Mouse (Mus musculus) limb, embryonic 14.5 days (tissue): ENCODE measurements at regions not wholly inside any gene's neighbourhood (a gene's known extent, or its start where the extent isn't known, plus 50 kb on each side); places are given as distances from the start of the nearest gene placed in this dataset.

Experiments
- ATAC-seq: fragments of 200-750 bp; cut with Nextera tagmentation; 2 replicates; pipeline ENCODE4 v1.8.0; 2017; ENCODE audit warnings: low read depth, moderate number of reproducible peaks, moderate TSS enrichment; ENCODE audit not compliant: low FRiP score
- DNase-seq: peaks from one replicate; pipeline ENCODE4 v3.0.0-alpha.2; 2015; ENCODE audit warnings: low spot score
- H3K27ac ChIP-seq: fragments of 300-500 bp; sonication (generic); replicated peaks from 2 replicates; pipeline ENCODE4 v1.5.1; 2014; ENCODE audit warnings: low read depth, mild to moderate bottlenecking, low read length, moderate library complexity, mixed read lengths
- H3K27me3 ChIP-seq: fragments of 300-500 bp; sonication (generic); 2 replicates; pipeline ENCODE4 v1.6.1; 2014; ENCODE audit warnings: low read length, mixed read lengths; ENCODE audit not compliant: control insufficient read depth, insufficient read depth
- H3K36me3 ChIP-seq: fragments of 300-500 bp; sonication (generic); 2 replicates; pipeline ENCODE4 v1.6.1; 2014; ENCODE audit warnings: mild to moderate bottlenecking, low read length, moderate library complexity, mixed read lengths; ENCODE audit not compliant: control insufficient read depth, insufficient read depth
- H3K4me1 ChIP-seq: fragments of 300-500 bp; sonication (generic); 2 replicates; pipeline ENCODE4 v1.6.1; 2014; ENCODE audit warnings: antibody characterized with exemption, low read length, mixed read lengths; ENCODE audit not compliant: control insufficient read depth, insufficient read depth
- H3K4me2 ChIP-seq: fragments of 300-500 bp; sonication (generic); replicated peaks from 2 replicates; pipeline ENCODE4 v1.6.1; 2014; ENCODE audit warnings: low read depth, mild to moderate bottlenecking, low read length, moderate library complexity; ENCODE audit not compliant: severe bottlenecking
- H3K4me3 ChIP-seq: fragments of 300-500 bp; sonication (generic); replicated peaks from 2 replicates; pipeline ENCODE4 v1.5.1; 2014; ENCODE audit warnings: low read length
- H3K9ac ChIP-seq: fragments of 300-500 bp; sonication (generic); 2 replicates; pipeline ENCODE4 v1.6.1; 2014; ENCODE audit warnings: mild to moderate bottlenecking, low read depth, low read length, moderate library complexity; ENCODE audit not compliant: severe bottlenecking
- H3K9me3 ChIP-seq: fragments of 300-500 bp; sonication (generic); 2 replicates; pipeline ENCODE4 v1.6.1; 2016; ENCODE audit warnings: low read length; ENCODE audit not compliant: control insufficient read depth
- POLR2A ChIP-seq: fragments of 200-500 bp; IDR thresholded peaks from 2 replicates; pipeline ENCODE4 v1.8.0; 2012; ENCODE audit warnings: inconsistent platforms, mild to moderate bottlenecking, moderate library complexity, borderline replicate concordance; ENCODE audit not compliant: insufficient read depth, insufficient read length; ENCODE audit errors: extremely low read depth
- WGBS: fragments of 180-500 bp; shearing (Covaris S2); extraction: QIAGEN DNeasy Blood & Tissue Kit; methylation state at CpG from one replicate; pipeline ENCODE4 v1.1.7; 2014; 5-methylcytosine and 5-hydroxymethylcytosine counted together

DNA sequence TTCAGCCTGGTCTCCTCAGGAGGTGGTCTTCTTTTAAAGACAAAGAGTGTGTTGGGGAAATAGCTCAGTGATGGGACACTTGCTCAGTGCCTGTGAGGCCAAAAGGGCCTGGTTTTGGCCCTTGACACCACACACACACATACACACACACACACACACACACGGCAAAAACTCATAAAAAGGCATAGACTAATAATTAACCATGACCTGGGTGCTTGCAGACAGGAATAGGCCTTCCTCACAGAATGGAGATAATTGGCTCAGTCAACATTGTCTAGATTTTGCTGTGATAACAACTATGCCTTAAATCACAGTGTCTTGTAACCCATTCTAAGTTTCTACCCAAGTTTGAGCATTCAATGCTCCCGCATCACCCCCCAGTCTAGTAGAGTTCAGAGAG lies 158.5 kb downstream of the Emp1 start:
- no peak overlapping the region for H3K4me2 ChIP-seq
- H3K9me3 ChIP-seq: no peaks in the 10 kb centered on the region
- H3K36me3 ChIP-seq: no peaks in the 10 kb centered on the region
- TF ChIP-seq POLR2A: no peak
- ATAC-seq (no peak), DNase-seq (no peak)
- H3K4me3 ChIP-seq: no peak overlapping the region
- WGBS: 54% methylated on average over 2 of the region's 2 CpGs
- H3K9ac ChIP-seq: no peak overlapping the region
- H3K27ac ChIP-seq: no peak overlapping the region
- H3K4me1 ChIP-seq: peaks cover 7% of the 10 kb centered on the region
- 0 out of 2 replicates have a peak, but pooled peaks cover 3% of the 10 kb centered on the region for H3K27me3 ChIP-seq

DNA sequence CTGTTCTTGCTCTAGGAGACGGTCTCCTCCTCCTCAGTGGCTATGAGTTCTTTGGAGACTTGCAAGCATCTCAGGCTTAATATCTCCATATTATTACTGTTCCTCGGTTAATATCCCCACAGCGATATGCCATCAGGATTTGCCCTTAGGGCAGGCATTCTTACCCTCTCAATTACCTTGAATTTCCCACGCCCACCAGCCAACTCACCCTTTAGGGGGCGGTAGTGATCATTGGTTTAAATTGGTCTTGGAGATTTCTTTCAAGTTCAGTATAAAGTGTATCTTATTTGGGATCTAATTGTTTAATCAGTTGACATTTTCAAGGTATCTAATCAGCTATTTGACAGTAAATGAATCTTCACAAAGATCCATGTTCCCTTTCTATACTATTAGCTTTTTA lies 162.5 kb downstream of the Emp1 start:
- Histone ChIP-seq H3K9me3 (no peaks in the 10 kb centered on the region), H3K27me3 (0 out of 2 replicates have a peak, but pooled peaks cover 3% of the 10 kb centered on the region), H3K27ac (no peak overlapping the region), H3K9ac (no peak overlapping the region), H3K4me1 (peaks cover 14% of the 10 kb centered on the region), H3K36me3 (no peaks in the 10 kb centered on the region), H3K4me3 (no peak overlapping the region), H3K4me2 (no peak overlapping the region)
- ATAC-seq (no peak), DNase-seq (no peak)
- 64% methylated on average over 5 of the region's 5 CpGs for WGBS
- no peak for TF ChIP-seq POLR2A

DNA sequence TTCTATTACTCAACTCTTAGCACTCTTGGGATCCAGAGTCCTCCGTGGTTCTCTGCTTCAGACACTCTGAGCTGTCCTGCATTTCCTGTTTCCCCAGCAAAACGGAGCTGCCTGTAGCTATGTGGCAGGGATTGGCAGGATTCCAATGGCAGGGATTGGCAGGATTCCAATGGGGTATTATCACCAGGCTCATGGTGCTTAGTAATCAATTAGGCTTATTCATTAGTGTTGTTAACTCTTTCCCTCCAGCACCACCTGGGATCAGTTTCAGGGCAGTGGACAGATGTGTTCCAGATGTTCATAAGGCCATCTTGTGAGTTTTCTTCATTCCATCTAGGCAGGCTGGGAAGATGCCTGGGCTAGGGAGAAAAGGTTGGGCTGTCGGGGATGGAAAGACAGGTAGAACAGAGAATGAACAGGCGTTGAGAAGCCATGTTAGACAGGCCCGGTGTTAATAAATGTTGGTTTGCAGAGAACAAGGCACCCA lies 163.5 kb downstream of the Emp1 start:
- ATAC-seq: peak; percentile 85
- TF ChIP-seq POLR2A: no peak
- Histone ChIP-seq H3K4me2 (no peak overlapping the region), H3K27me3 (0 out of 2 replicates have a peak, but pooled peaks cover 3% of the 10 kb centered on the region), H3K9ac (no peak overlapping the region), H3K36me3 (no peaks in the 10 kb centered on the region), H3K4me3 (no peak overlapping the region), H3K27ac (no peak overlapping the region), H3K4me1 (peaks cover 14% of the 10 kb centered on the region), H3K9me3 (no peaks in the 10 kb centered on the region)
- WGBS: 17% methylated on average over 5 of the region's 5 CpGs
- DNase-seq: peak; percentile 83

DNA sequence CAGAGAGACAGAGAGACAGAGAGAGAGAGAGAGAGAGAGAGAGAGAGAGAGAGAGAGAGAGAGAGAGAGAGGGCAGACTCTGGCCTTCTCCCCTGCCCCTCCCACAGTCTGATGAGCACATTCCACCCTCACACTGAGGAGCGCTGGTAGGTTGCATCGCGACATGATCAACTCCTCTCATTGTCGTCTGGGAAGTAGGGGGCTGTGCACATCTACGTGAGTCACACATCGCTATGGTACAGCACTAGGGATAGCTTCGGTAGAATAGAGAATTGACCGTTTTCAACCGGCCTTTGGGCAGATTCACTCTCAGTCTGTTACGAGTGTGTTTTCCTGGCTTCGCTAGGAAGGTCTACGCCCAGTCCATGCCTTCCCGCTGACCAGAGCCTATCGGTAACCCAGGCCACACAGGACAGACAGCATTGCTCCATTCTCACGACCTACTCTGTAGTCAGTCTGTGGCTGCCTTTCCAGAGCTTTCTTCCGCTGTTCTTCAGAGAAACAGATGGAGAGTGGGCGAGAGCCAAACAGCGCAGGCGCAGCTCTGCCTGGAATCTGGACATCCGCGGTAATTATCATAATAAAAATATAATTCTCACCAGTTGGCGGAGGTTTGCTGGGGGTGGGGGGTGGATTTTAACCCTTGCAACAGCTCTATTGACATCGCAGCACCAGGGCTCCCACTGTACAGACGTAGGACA lies 164.3 kb downstream of the Emp1 start:
- no peak overlapping the region for H3K27ac ChIP-seq
- WGBS: 67% methylated on average over 24 of the region's 24 CpGs
- H3K9me3 ChIP-seq: no peaks in the 10 kb centered on the region
- H3K27me3 ChIP-seq: 0 out of 2 replicates have a peak, but pooled peaks cover 3% of the 10 kb centered on the region
- DNase-seq (no peak), ATAC-seq (no peak)
- H3K4me1 ChIP-seq: peaks cover 14% of the 10 kb centered on the region
- H3K36me3 ChIP-seq: no peaks in the 10 kb centered on the region
- TF ChIP-seq POLR2A: no peak
- no peak overlapping the region for H3K4me2 ChIP-seq
- H3K9ac ChIP-seq: no peak overlapping the region
- H3K4me3 ChIP-seq: no peak overlapping the region

- no peak for DNase-seq
- H3K4me1 ChIP-seq: peaks cover 14% of the 10 kb centered on the region
Measured at GRCm38 (mm10) chr6:135527879-135528278, 165.5 kb downstream of the Emp1 start.

More at GRCm38 (mm10) chr6:135527879-135528278, 165.5 kb downstream of the Emp1 start:
- Histone ChIP-seq H3K4me3 (no peak overlapping the region), H3K27me3 (0 out of 2 replicates have a peak, but pooled peaks cover 3% of the 10 kb centered on the region), H3K36me3 (no peaks in the 10 kb centered on the region), H3K4me2 (no peak overlapping the region), H3K9me3 (no peaks in the 10 kb centered on the region), H3K27ac (no peak overlapping the region), H3K9ac (no peak overlapping the region)
- WGBS: 57% methylated on average over 4 of the region's 4 CpGs
- ATAC-seq: no peak
- no peak for TF ChIP-seq POLR2A
